Mouse (Mus musculus) layer of hippocampus, adult 9-11 months (tissue): ENCODE results near the gene Thoc3.
"Not testable (repeated sequence)": the region's sequence is repeated elsewhere in the genome, so short reads cannot be mapped to it uniquely, and the experiment has no call there.

Source experiments
- DNase-seq: peaks from one replicate; pipeline ENCODE4 v3.0.0; 2022

Thoc3 gene

DNA sequence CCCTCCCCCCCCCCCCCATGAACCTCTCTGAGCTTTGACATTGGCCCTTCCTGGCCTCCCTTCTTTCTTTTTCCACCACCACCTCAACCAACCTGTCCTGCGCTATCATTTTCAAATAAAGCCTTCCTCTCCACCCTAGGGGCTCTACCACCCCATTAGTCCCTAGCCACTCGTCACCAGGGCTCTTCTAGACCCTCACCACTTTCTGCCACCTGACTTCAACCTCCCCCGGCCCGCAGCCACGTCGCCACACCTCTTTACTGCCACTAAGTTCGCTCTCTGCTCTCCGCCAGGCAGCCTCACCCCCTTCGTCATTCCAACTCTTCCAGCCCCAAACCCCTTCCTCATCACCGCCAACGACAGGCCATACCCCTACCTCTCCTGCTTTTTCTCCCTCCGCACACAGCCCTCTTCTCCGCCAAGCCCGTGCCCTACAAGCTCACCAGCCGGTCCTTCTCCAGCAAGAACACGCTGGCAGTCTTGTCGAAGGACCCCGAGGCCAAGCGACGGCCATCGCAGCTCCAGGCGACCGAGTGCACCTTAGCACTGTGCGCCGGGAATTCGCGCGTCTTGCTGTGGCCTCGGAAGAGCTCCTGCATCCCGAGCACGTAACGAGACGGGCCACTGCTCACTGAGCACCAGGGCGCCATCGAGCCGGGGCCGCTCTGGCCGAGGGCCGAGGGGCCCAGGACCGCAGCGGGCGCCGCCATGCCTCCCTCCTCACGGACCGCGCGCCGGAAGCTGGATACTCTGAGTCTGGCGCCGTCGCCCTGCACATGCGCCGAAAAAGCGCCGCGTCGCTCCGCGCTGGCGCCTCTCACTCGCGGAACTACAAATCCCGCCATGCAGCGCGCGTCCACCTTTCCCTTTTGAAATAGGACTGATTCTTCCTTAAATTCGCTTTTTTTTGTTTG lies at the start of gene Thoc3:
TSS of gene Thoc3 (minus strand) at position 752 of the 914 bp plus-strand sequence.
- DNase-seq = peak; percentile 91

DNA sequence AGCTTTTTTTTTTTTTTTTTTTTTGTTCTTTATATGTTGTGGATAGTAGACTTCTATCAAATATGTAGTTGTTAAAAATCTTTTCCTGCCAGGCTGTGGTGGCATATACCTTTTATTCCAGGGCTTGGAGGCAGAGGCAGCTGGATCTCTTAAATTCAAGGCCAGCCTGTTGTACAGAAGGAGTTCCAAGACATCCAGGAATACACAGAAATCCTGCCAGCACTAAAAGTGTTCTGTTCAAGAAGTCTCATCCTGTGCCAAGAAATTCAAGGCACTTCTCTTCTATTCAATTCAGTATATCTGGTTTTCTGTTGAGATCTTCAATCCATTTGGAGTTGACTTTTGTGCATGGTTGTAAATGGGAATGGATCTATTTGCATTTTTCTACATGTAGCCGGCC lies 37.3 kb upstream of the Thoc3 start:
- DNase-seq = peak; percentile 40

DNA sequence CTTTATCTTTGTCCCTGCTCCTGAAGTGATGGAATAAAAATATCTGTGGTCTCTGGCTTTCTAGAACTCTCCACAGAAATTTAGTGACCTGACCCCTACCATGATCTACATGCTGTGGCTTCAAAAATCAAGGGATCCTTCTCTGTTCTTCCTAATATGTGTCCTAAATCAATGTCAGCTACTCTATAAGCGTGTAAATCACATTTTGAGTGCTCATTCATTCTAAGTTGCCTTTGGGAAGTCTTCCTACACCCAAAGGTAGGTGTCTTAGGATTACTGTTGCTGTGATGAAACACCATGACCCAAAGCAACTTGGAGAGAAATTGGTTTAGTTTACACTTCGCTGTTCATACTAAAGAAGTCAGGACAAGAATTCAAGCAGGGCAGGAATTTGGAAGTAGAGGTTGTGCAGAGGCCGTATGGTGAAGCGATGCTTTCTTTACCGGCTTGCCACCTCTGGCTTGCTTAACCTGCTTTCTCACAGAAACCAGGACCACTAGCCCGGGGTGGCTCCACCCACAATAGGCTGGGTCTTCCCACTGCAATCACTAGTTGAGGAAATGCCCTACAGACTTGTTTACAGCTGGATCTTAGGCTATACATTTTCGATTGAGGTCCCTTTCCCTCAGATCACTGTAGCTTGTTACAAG lies 36.1 kb upstream of the Thoc3 start:
- no peak for DNase-seq

DNA sequence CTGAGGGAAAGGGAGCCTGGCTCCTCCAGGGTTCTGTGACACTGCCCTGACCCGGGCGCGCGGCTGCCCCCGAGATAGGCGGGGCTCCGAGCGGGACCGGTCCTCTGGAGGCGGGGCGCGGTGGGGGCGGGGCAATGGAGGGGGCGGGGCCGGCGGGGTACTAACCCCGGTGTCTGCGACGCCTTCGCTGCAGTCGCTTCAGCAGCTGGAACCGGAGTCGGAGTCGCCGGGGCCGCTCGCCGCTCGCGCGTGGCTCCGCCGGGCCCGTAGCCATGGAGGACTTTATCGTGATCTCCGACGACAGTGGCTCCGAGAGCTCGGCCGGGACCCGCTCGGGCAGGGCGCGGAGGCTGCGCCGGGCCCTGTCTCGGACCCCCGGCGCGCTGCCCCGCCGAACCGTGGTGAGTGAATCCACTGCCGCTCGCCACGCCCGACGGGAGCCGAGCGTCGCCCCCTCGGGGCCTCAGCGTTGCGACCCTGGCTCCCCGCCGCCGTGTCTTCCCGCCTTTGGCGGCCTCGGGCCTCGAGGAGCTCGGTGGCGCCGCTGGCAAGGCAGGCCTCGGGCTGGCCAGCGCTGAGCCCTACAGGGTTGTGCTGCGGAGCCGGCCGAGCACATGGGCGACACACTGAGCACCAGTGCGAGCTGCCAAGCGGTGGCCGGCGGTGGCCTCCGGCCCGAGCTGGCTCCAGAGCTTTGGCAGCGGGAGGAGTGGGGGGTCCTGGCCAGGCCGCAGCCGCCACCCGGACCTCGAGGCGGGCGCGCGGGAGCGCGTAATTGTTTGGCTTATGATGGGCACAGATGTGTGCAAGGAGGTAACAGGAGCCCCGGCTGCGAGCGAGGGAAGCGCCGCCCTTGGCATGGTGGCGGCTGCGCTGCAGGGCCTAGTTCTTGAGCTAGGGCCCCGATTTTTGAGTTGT lies 35.2 kb upstream of the Thoc3 start, which contains the start of gene Simc1:
TSS of gene Simc1 (plus strand) at position 176 of the 918 bp plus-strand sequence.
- peak; percentile 56 for DNase-seq

DNA sequence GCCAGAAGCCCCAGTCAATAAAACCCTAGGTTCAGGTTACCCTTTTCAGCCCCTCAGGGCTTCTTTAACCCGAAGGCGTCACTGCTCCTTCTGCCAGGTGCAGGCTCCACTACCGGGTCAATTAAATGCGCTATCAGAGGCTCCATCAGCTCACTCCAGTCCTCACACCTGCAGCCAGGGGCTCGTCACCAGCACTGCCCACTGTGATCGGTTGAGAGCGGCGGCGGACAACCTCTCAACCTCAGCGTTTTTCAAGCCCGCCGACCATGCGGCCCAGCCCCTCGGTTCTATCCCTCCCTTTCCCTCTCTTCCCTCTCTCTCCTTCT lies 34.6 kb upstream of the Thoc3 start:
- no peak for DNase-seq

DNA sequence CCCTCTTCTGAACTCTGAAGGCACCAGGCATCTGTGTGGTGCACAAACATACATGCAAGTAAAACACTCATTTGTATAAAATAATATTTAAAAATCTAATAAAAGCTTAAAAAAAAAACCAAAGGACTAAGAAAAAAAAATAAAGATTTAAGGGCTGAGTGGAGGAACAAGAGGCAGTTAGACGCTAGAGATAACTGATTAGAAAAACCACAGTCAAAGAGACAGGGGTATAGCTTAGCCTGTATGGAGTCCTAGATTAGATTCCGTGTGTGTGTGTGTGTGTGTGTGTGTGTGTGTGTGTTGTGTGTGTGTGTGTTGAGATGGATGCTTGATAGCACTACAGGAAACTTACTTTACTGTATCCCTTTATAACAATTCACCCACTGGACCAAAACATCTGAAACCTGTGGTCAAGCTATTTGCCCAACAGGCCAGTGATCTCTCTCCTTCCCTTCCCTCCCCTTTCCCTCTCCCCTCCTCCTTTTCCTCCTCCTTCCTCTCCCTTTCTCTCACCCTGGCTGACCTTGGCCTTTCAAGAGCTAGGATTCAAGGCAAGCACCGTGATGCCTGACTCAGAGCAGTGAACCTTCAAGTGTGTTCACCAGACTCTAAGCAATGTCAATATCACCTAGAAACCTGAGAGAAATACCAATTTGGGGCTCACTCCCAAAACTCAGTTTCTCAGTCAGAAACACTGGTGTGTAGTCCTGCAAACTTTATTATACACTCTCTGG lies 33.5 kb upstream of the Thoc3 start:
- no peak for DNase-seq

- no peak for DNase-seq
Measured at GRCm38 (mm10) chr13:54501352-54501751, 32.7 kb upstream of the Thoc3 start.

DNA sequence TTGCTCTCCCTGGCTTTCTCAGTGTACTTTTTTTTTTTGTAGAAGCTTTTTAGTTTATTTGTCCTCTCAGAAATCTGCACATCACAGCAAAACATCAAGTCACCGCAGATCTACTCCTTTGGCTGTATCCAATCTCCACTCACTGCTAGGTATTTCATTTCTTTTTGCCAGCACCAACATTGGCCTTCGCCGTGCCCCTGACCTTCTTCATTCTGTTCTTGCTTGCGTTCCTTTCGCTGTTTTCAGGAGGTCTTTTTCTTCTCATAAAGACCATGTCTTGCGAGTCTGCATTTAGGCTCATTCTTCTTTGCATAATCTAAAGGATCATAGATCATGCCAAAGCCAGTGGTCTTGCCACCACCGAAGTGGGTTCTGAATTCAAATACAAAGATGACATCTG lies 30.9 kb upstream of the Thoc3 start:
- DNase-seq = not testable (repeated sequence)

- no peak for DNase-seq
Measured at GRCm38 (mm10) chr13:54491381-54491780, 22.7 kb upstream of the Thoc3 start.

GRCm38 (mm10) chr13:54490411-54490810 lies 21.8 kb upstream of the Thoc3 start:
- DNase-seq = no peak

- no peak for DNase-seq
Measured at GRCm38 (mm10) chr13:54481498-54481897, 12.8 kb upstream of the Thoc3 start.

- DNase-seq = no peak
Measured at GRCm38 (mm10) chr13:54479286-54479685, 10.6 kb upstream of the Thoc3 start.

DNA sequence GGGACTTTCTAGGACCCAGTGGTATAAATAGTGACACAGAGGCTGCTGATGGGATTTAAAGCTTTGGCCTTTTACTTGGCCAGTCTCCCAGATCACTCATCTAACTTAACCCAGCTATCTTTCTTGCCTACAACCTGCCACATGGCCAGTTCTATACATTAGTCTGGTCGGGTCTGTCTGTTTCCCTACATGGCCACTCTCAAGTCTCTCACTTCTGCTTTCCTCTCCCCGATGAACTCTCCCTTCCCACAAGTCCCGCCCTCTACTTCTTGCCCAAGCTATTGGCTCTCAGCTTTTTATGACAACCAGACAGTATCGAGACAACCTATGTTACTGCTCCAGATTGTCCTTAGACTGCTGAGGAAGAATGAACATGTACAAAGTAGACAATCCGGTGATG lies 7.1 kb upstream of the Thoc3 start:
- DNase-seq = no peak

DNA sequence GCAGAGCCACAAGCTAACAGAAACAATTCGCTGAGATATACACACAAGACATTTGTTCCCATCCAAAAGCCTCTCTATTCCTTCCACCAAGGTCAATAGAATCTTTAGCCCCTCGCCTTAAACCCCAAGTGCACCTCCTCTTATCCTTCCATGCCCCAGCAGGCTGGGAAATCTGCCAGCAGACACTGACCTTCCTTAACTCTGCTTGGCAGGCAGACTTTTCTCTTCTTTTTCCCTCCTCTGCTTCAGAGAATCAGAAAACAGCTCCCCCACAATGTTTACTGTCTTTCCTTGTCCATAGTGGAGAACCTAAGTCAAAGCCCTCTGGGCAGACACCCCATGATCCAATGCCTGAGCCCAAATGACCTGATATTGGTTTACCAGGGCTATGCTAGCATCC lies 6.3 kb upstream of the Thoc3 start:
- DNase-seq = no peak

DNA sequence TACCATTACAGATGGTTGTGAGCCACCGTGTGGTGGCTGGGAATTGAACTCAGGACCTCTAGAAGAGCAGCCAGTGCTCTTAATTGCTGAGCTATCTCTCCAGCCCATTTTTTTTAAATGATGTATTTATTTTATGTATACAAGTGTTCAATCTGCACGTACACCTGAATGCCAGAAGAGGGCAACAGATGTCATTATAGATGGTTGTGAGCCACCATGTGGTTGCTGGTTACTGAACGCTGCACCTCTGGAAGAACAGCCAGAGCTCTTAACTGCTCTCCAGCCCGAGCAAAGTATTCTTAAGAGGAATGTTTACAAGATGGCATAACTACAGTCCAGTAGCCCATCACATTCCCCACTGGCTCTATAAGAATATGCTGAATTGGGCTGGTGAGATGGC lies 3.3 kb upstream of the Thoc3 start:
- no peak for DNase-seq

DNA sequence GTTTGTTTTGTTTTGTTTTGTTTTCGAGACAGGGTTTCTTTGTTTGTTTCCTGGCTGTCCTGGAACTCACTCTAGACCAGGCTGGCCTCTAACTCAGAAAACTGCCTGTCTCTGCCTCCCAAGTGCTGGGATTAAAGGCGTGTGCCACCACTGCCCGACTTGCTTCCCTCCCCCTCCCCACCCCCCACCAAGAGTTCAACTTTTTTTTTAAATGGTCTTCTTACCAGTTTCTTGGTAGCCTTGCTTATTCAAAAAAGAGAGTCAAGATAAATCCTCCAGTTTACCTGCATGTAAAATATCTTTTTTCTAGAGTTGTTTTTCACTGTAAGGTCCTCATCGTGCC lies 334 bp upstream of the Thoc3 start:
- no peak for DNase-seq

DNA sequence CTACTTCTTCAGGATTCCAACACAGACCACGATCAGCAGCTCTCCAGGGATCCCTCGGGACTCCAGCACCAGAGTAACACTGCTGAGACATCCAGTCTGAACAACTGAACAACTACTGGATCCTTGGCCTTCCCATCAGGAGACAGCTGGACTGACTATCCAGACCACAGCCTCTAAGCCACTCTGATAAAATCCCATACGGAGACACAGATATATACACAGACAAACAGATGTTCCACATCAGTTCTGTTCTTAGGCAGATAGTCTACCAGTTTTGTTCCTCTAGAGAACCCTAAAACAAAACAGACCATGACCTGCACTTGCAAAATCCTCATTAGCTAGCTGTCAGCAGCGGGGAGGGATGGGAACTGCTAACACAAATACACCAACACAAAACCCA lies 9.4 kb downstream of the Thoc3 start:
- DNase-seq = no peak

DNA sequence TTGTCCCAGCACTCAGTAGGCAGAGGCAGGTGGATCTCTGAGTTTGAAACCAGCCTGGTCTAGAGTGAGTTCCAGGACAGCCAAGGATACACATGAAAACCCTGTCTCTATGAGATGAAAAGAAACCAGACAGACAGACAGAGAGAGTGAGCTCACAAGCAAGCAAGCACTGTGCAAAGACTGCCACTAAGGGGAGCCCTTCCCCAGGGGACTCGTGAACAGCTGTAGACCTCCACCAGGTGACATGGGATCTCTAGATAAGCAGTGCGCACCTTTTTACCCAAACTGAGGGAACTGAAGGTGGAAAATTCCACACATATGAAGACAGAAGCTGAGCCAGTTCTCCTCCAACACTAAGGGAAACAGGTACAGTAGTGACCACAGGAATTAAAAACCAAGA lies 11.6 kb downstream of the Thoc3 start:
- DNase-seq = no peak

DNA sequence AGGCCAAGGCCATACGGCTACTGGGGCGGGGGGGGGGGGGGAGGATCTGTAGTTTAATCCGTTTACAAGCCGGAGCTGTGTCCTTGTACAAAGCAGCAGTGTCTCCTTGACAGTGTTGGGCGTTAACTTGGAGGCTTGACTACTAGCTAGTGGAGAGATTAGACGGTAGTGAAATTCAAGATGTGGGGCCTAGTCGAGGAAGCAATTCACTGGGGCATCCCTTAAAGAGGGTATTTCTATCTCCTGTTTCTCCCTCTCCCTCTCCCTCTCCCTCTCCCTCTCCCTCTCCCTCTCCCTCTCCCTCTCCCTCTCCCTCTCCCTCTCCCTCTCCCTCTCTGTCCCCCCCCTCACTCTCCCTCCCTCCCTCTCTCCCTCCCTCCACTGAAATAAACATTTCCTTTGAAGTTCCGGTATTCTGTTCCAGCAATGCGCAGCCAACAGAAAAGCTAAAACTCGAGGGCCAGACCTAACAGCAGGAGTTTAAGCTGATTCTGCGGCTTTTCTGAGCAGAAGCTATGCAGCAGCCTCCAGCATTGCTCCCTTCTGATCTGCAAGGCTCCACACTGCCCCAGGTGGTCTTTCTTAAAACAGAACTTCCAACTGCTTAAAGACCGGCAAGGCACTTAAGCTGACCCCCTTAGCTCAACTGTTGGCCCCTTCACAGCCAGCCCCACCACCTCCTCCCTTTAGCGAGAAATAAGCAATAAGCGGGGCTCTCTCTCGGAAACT lies 21.0 kb downstream of the Thoc3 start:
- DNase-seq = peak; percentile 50

GRCm38 (mm10) chr13:54446686-54447495 lies 21.8 kb downstream of the Thoc3 start:
- peak; percentile 77 for DNase-seq

- peak; percentile 73 for DNase-seq
Measured at GRCm38 (mm10) chr13:54443693-54444092, 25.0 kb downstream of the Thoc3 start.
